Mouse (Mus musculus) heart, embryonic 15.5 days (tissue): Measurements from ENCODE around the gene Sltm. TPM values are rescaled to one million over a fixed set of nuclear protein-coding genes. Genes with fewer than 3 reads are reported as not detected.

ENCODE experiments used
- ATAC-seq: fragments of 200-750 bp; cut with Nextera tagmentation; replicated peaks from 2 replicates; pipeline ENCODE4 v1.8.0; 2017; ENCODE audit warnings: low read depth, moderate TSS enrichment; ENCODE audit not compliant: insufficient number of reproducible peaks, insufficient read depth, low FRiP score
- H3K27ac ChIP-seq: fragments of 300-500 bp; sonication (generic); 2 replicates; pipeline ENCODE4 v1.5.1; 2015; ENCODE audit warnings: mild to moderate bottlenecking, inconsistent platforms
- H3K27me3 ChIP-seq: fragments of 300-500 bp; sonication (generic); 2 replicates; pipeline ENCODE4 v1.6.1; 2015; ENCODE audit warnings: inconsistent platforms
- H3K36me3 ChIP-seq: fragments of 300-500 bp; sonication (generic); 2 replicates; pipeline ENCODE4 v1.6.1; 2015; ENCODE audit warnings: mild to moderate bottlenecking, inconsistent platforms
- H3K4me1 ChIP-seq: fragments of 300-500 bp; sonication (generic); replicated peaks from 2 replicates; pipeline ENCODE4 v1.6.1; 2015; ENCODE audit warnings: inconsistent platforms
- H3K4me2 ChIP-seq: fragments of 300-500 bp; sonication (generic); 2 replicates; pipeline ENCODE4 v1.6.1; 2015; ENCODE audit warnings: inconsistent platforms, mild to moderate bottlenecking, moderate library complexity
- H3K4me3 ChIP-seq: fragments of 300-500 bp; sonication (generic); 2 replicates; pipeline ENCODE4 v1.5.1; 2015; ENCODE audit warnings: mild to moderate bottlenecking, inconsistent platforms
- H3K9ac ChIP-seq: fragments of 300-500 bp; sonication (generic); 2 replicates; pipeline ENCODE4 v1.6.1; 2015; ENCODE audit warnings: mild to moderate bottlenecking, inconsistent platforms
- H3K9me3 ChIP-seq: fragments of 300-500 bp; sonication (generic); replicated peaks from 2 replicates; pipeline ENCODE4 v1.6.1; 2016; ENCODE audit warnings: inconsistent platforms
- WGBS: fragments of 180-500 bp; shearing (Covaris S2); methylation state at CpG from one replicate; pipeline ENCODE4 v1.1.7; 2015; ENCODE audit warnings: mixed read lengths; 5-methylcytosine and 5-hydroxymethylcytosine counted together
- polyA plus RNA-seq: library from polyadenylated mRNA; unstranded; fragments of >200 nt; fragmentation: Nextera tagmentation; extraction: Ambion mirVana; gene quantifications from 2 replicates; pipeline ENCODE4 v1.2.1, GENCODE M21; 2015

Gene Sltm
- polyA plus RNA-seq, 1 experiment from 2014 or later: 32.7 TPM

GRCm38 (mm10) chr9:70591486-70591885, 48.9 kb downstream of the Sltm start:
- Histone ChIP-seq H3K27me3 (no peaks in the 10 kb centered on the region), H3K36me3 (peaks cover 70% of the 10 kb centered on the region), H3K9ac (no peak overlapping the region), H3K27ac (no peak overlapping the region), H3K4me1 (no peaks in the 10 kb centered on the region), H3K4me3 (no peak overlapping the region), H3K4me2 (no peak overlapping the region), H3K9me3 (no peaks in the 10 kb centered on the region)
- ATAC-seq: no peak
- 66% methylated on average over 9 of the region's 9 CpGs for WGBS

DNA sequence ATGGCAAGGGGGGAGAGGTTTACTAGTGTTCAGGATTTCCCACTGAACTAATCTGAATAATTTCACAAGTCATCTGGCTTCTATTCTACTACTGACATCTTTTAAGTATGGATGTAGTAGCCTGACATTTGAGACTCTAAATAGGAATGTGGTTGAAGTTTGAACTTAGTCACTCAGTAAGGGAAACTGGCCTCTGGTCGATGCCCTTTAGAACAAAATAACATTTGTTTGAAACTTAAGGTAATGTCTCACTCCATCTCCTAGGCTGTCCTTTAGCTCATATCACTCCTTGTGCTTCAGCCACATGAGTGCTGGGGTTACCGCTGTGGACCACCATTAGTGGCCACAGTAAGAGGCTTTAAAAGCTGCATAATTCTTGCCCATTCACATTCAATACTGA, 55.7 kb downstream of the Sltm start:
- Histone ChIP-seq H3K9me3 (no peaks in the 10 kb centered on the region), H3K4me3 (no peak overlapping the region), H3K4me2 (no peak overlapping the region), H3K9ac (no peak overlapping the region), H3K27me3 (no peaks in the 10 kb centered on the region), H3K27ac (no peak overlapping the region), H3K4me1 (no peaks in the 10 kb centered on the region), H3K36me3 (peaks cover 17% of the 10 kb centered on the region)
- ATAC-seq: no peak
- WGBS: 92% methylated on average over 2 of the region's 2 CpGs

DNA sequence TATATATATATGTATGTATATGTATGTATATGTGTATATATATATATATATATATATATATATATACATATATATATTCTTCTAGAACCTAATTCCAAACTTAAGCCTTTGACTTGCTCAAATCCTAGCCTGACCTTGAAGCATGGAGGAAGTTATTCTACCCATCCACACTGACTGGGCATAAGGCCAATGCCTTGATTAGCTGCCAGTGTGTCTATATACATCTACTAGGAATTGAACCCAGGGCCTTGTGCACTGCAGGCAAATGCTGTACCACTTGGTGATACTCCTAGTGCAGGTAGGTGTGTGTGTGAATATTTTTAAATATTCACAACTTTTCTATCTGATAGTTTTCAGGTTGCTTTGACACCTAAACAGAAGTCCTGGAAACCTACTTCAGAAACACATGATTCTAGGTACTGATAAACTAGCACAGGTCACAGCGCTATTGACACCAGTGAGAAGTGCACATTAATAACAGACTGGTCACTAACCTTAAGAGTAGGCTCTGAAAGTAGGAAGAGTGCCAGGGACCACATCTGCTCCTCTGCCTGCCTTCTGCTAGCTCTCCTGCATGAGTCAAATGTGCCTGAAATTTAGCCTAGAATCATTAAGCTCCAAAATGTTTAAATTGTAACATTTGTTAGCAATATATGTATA, 59.8 kb downstream of the Sltm start:
- Histone ChIP-seq H3K36me3 (peaks cover 27% of the 10 kb centered on the region; the same call in 1 of the 2 replicates), H3K27me3 (no peaks in the 10 kb centered on the region), H3K4me2 (no peak overlapping the region), H3K9me3 (no peaks in the 10 kb centered on the region), H3K27ac (no peak overlapping the region), H3K4me1 (no peaks in the 10 kb centered on the region), H3K9ac (no peak overlapping the region), H3K4me3 (no peak overlapping the region)
- ATAC-seq: no peak
- WGBS: 93% methylated on average over 1 of the region's 1 CpGs

- Histone ChIP-seq H3K9ac (no peak overlapping the region), H3K27me3 (no peaks in the 10 kb centered on the region), H3K4me3 (no peak overlapping the region), H3K27ac (peak overlapping the region; percentile 50), H3K4me1 (peaks cover 14% of the 10 kb centered on the region), H3K9me3 (no peaks in the 10 kb centered on the region), H3K36me3 (peaks cover 17% of the 10 kb centered on the region; the same call in 1 of the 2 replicates), H3K4me2 (no peak overlapping the region)
- ATAC-seq: no peak
- 30% methylated on average over 3 of the region's 3 CpGs for WGBS
Measured at GRCm38 (mm10) chr9:70611026-70611673, 68.6 kb downstream of the Sltm start.

GRCm38 (mm10) chr9:70629711-70630110, 87.2 kb downstream of the Sltm start:
- no peak overlapping the region for H3K27ac ChIP-seq
- peaks cover 2% of the 10 kb centered on the region; the same call in 1 of the 2 replicates for H3K36me3 ChIP-seq
- ATAC-seq: no peak
- no peak overlapping the region for H3K9ac ChIP-seq
- H3K27me3 ChIP-seq: no peaks in the 10 kb centered on the region
- 85% methylated on average over 2 of the region's 2 CpGs for WGBS
- H3K4me3 ChIP-seq: no peak overlapping the region
- H3K9me3 ChIP-seq: no peaks in the 10 kb centered on the region
- H3K4me1 ChIP-seq: peaks cover 5% of the 10 kb centered on the region; the same call in 1 of the 2 replicates
- no peak overlapping the region for H3K4me2 ChIP-seq

DNA sequence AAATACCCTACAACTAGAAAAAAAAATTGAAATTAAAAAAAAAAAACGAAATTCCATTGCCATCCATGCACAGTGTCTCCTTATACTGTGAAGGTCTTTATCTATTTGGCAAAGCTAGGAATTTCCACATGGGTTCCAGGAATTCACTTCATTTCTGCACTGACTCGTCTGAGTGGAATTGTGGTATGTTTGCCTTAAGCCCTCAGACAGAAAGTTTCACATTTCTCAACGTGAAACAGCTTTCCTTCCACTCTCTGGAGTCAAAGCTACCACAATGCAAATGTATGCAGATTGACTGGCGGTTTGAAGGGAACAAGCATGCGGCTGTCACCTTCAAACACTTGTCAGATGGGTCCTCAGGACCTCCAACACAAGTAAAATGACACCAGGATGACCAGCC, 89.1 kb downstream of the Sltm start:
- no peak overlapping the region for H3K27ac ChIP-seq
- no peak for ATAC-seq
- H3K9me3 ChIP-seq: no peaks in the 10 kb centered on the region
- H3K4me2 ChIP-seq: no peak overlapping the region
- 19% methylated on average over 5 of the region's 5 CpGs for WGBS
- no peak overlapping the region for H3K9ac ChIP-seq
- H3K36me3 ChIP-seq: 0 out of 2 replicates have a peak, but pooled peaks cover 4% of the 10 kb centered on the region
- H3K27me3 ChIP-seq: no peaks in the 10 kb centered on the region
- peaks cover 3% of the 10 kb centered on the region; the same call in 1 of the 2 replicates for H3K4me1 ChIP-seq
- no peak overlapping the region for H3K4me3 ChIP-seq

DNA sequence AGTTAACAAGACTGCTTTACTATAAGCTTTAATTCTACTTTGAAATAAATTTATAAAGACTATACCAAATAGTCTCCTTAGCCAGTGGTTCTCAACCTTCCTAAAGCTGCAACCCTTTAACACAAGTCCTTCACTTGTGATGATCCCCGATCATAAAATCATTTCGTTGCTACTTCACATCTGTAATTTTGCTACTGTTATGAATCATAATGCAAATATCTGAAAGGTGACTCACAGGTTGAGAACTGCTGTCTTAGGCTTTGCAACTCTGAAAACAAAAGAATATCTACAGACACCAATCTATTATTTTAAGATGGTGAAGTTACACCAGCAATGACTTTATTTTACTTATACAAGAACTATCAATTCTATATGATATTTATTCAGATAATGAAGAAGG, 94.2 kb downstream of the Sltm start:
- no peaks in the 10 kb centered on the region for H3K27me3 ChIP-seq
- H3K36me3 ChIP-seq: 0 out of 2 replicates have a peak, but pooled peaks cover 4% of the 10 kb centered on the region
- 75% methylated on average over 2 of the region's 2 CpGs for WGBS

More for the DNA sequence above, 94.2 kb downstream of the Sltm start:
- H3K27ac ChIP-seq: no peak overlapping the region
- no peak overlapping the region for H3K4me2 ChIP-seq
- 0 out of 2 replicates have a peak, but pooled peaks cover under 1% of the 10 kb centered on the region for H3K4me1 ChIP-seq
- no peak overlapping the region for H3K4me3 ChIP-seq
- no peak overlapping the region for H3K9ac ChIP-seq
- no peaks in the 10 kb centered on the region for H3K9me3 ChIP-seq
- no peak for ATAC-seq

Other genes starting within 250 kb of the Sltm start
- gene Ccnb2, start 121.2 kb upstream of the Sltm start, polyA plus RNA-seq: 129 and 142 TPM in 2 replicates
- 18.5 and 23.2 TPM in 2 replicates for gene Rnf111, start 39.0 kb upstream of the Sltm start, polyA plus RNA-seq
- gene Gm10642, start 113.5 kb downstream of the Sltm start, polyA plus RNA-seq: 0.36 and 0.45 TPM in 2 replicates
- 10.9 and 13.1 TPM in 2 replicates for gene Mindy2, start 114.4 kb downstream of the Sltm start, polyA plus RNA-seq
- 61.3 and 62.8 TPM in 2 replicates for gene Adam10, start 136.2 kb downstream of the Sltm start, polyA plus RNA-seq